Mouse (Mus musculus) lung, postnatal 0 days (tissue): Measurements from ENCODE around the gene Phb.

ENCODE experiments used
- CTCF ChIP-seq: IDR thresholded peaks from 2 replicates; pipeline ENCODE4 v1.5.1; 2016; ENCODE audit warnings: antibody characterized with exemption, mild to moderate bottlenecking
- EP300 ChIP-seq: IDR thresholded peaks from 2 replicates; pipeline ENCODE4 v1.6.1; 2016; ENCODE audit warnings: antibody characterized with exemption, mild to moderate bottlenecking, control low read depth

- TF ChIP-seq CTCF (no peak), EP300 (no peak)
Observed at GRCm38 (mm10) chr11:95716136-95716535, 49.4 kb downstream of the Phb start.
